Mouse (Mus musculus) ES-Bruce4 (cell line): ENCODE data around the gene Map3k20.

Experiments
- CTCF ChIP-seq: IDR thresholded peaks from one replicate; pipeline ENCODE4 v1.8.1; 2011; ENCODE audit warnings: low read depth, low read length
- EP300 ChIP-seq: IDR thresholded peaks from 2 replicates; pipeline ENCODE4 v1.6.1; 2011; ENCODE audit warnings: low read depth, low read length; ENCODE audit not compliant: insufficient read depth
- POLR2A ChIP-seq: IDR thresholded peaks from one replicate; pipeline ENCODE4 v1.8.1; 2011; ENCODE audit warnings: low read length; ENCODE audit not compliant: insufficient read depth

- no peak for TF ChIP-seq CTCF
- TF ChIP-seq POLR2A, result no peak
- no peak for TF ChIP-seq EP300
These were observed 122.1 kb downstream of the Map3k20 start for GRCm38 (mm10) chr2:72407341-72408092.
